Mouse (Mus musculus): ENCODE measurements around the gene Slc50a1. TPM values are rescaled to one million over a fixed set of nuclear protein-coding genes. Genes with fewer than 3 reads are reported as not detected.

Gene Slc50a1
- total and polyA plus RNA-seq, 2 experiments from 2014 or later = 33.7 to 50.7 TPM

DNA sequence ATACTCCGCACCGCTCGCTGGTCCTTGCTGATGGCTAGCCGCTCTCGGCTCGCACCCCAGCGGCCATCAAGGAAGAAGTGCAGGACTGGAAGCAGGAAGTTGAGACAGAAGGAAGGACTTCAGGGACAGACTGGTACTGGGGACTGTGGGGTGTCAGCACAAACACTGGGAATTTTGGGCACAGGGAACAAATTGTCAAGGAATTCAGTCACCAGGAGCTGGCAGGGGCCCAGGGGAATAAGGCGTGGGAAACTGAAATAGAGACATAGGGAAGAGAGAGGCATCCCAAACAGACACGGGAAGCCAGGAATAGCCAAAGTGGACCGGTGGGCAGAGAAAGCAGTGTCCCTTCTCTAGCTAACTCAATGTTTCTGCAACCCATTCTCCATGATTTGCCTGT is 33.9 kb downstream of the Slc50a1 start:
- no peak for TF ChIP-seq EP300 (IDR thresholded peaks at IDR 0.05; ENCODE audit: low read depth)
- ATAC-seq (ENCODE audit: insufficient read depth, low read depth) (no peak), DNase-seq (ENCODE audit: low spot score) (no peak)
- 78% methylated on average over 10 of the region's 10 CpGs for WGBS
- H3K36me3 ChIP-seq (replicated peaks; ENCODE audit: control insufficient read depth, insufficient read depth, low read length) = no peaks in the 10 kb centered on the region
- no peak overlapping the region for H3K27ac ChIP-seq (ENCODE audit: low read depth)
- peaks cover 12% of the 10 kb centered on the region for H3K4me1 ChIP-seq (ENCODE audit: control insufficient read depth, insufficient read depth)
- H3K4me2 ChIP-seq (ENCODE audit: low read depth, low read length) = no peak overlapping the region
- no peak overlapping the region for H3K4me3 ChIP-seq (ENCODE audit: low read depth, low read length)
- H3K9me3 ChIP-seq (replicated peaks; ENCODE audit: control insufficient read depth, low read length) = no peaks in the 10 kb centered on the region
- no peak overlapping the region for H3K9ac ChIP-seq (replicated peaks; ENCODE audit: low read depth, low read length)
- H3K27me3 ChIP-seq (ENCODE audit: control insufficient read depth, insufficient read depth, low read length) = no peaks in the 10 kb centered on the region

DNA sequence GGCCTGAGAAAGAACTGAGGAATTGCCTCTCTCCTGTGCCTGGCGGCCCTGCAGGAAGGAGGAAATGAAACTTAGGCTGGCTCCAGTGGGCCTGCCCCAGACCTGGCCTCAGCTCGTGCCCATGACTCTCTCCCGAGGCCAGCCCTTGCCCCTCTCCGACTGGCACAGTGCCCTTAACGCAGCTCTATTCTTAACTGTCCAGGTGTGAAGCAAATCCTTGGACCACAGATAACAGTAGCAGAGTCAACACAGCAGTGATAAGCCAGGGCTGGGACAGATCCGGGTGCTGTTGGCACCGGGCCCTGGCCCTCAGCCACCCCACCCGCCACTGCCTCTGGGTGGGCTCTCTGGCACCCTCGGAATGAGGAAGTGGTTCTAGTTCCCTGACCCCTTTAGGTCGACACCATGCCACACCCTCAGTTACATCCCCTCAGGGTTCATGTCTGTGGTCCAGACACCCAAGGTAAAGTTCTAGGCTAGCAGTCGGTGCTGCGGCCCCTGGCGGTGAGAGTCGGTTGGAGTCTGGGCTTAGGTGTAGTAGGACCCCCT is 36.7 kb downstream of the Slc50a1 start:
- Histone ChIP-seq H3K4me2 (ENCODE audit: low read depth, low read length) (no peak overlapping the region), H3K36me3 (replicated peaks; ENCODE audit: control insufficient read depth, insufficient read depth, low read length) (no peaks in the 10 kb centered on the region), H3K4me1 (ENCODE audit: control insufficient read depth, insufficient read depth) (peaks cover 12% of the 10 kb centered on the region), H3K9ac (replicated peaks; ENCODE audit: low read depth, low read length) (no peak overlapping the region), H3K4me3 (ENCODE audit: low read depth, low read length) (no peak overlapping the region), H3K9me3 (replicated peaks; ENCODE audit: control insufficient read depth, low read length) (no peaks in the 10 kb centered on the region), H3K27me3 (ENCODE audit: control insufficient read depth, insufficient read depth, low read length) (0 out of 2 replicates have a peak, but pooled peaks cover 5% of the 10 kb centered on the region), H3K27ac (ENCODE audit: low read depth) (peak overlapping the region; percentile 31; the same call in 1 of the 2 replicates)
- WGBS = 36% methylated on average over 14 of the region's 14 CpGs
- no peak for TF ChIP-seq CTCF (IDR thresholded peaks at IDR 0.05; ENCODE audit: low read depth)
- TF ChIP-seq EP300 (IDR thresholded peaks at IDR 0.05; ENCODE audit: low read depth) = no peak
- no peak for DNase-seq (ENCODE audit: low spot score)
- peak; percentile 65 for ATAC-seq (ENCODE audit: insufficient read depth, low read depth)

DNA sequence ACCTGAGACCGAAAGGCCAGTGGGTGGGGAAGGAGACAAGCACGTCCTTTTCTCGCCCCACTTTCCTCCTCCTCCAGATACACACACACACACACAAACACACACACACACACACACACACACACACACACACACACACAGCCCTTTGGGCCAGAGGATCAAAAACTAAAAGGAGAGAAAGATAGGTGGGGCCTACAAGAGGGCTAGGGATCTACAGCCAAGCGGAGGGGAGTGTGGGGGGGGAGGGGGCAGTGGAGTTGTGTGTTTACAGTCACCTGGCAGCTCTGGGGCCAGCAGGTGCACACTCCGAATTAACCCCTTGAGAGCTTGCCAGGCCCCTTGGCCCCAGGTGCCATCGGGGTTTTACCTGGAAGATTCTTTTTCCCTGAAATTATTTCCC is 37.8 kb downstream of the Slc50a1 start:
- Histone ChIP-seq H3K4me3 (ENCODE audit: low read depth, low read length) (no peak overlapping the region), H3K4me2 (ENCODE audit: low read depth, low read length) (no peak overlapping the region), H3K9ac (replicated peaks; ENCODE audit: low read depth, low read length) (no peak overlapping the region), H3K36me3 (replicated peaks; ENCODE audit: control insufficient read depth, insufficient read depth, low read length) (no peaks in the 10 kb centered on the region), H3K4me1 (ENCODE audit: control insufficient read depth, insufficient read depth) (peaks cover 17% of the 10 kb centered on the region), H3K27ac (ENCODE audit: low read depth) (no peak overlapping the region), H3K27me3 (ENCODE audit: control insufficient read depth, insufficient read depth, low read length) (0 out of 2 replicates have a peak, but pooled peaks cover 5% of the 10 kb centered on the region), H3K9me3 (replicated peaks; ENCODE audit: control insufficient read depth, low read length) (no peaks in the 10 kb centered on the region)
- no peak for ATAC-seq (ENCODE audit: insufficient read depth, low read depth)
- TF ChIP-seq EP300 (IDR thresholded peaks at IDR 0.05; ENCODE audit: low read depth) (no peak), CTCF (IDR thresholded peaks at IDR 0.05; ENCODE audit: low read depth) (no peak)
- WGBS = 74% methylated on average over 6 of the region's 6 CpGs
- DNase-seq (ENCODE audit: low spot score) = no peak

DNA sequence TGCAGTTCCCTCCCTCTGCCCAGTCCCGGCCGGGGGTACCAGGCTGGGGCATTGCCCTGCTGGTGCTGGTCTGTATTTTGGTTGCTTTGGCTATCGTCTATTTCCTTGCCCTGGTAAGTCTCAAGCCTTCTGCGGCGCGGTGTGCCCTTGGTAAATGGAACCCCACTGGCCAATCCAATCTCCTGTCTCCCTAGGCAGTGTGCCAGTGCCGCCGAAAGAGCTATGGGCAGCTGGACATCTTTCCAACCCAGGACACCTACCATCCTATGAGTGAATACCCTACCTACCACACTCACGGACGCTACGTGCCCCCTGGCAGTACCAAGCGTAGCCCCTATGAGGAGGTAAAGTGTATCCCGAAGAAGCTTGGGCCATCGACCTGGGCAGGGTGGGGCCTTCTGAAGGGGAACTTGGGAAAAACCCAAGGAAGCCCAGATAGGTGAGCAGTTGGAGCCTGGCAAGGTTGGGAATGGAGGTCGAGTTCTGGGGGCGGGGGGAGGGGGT is 38.5 kb downstream of the Slc50a1 start:
- Histone ChIP-seq H3K36me3 (replicated peaks; ENCODE audit: control insufficient read depth, insufficient read depth, low read length) (no peaks in the 10 kb centered on the region), H3K4me1 (ENCODE audit: control insufficient read depth, insufficient read depth) (peaks cover 21% of the 10 kb centered on the region), H3K9ac (replicated peaks; ENCODE audit: low read depth, low read length) (no peak overlapping the region), H3K4me3 (ENCODE audit: low read depth, low read length) (no peak overlapping the region), H3K27me3 (ENCODE audit: control insufficient read depth, insufficient read depth, low read length) (0 out of 2 replicates have a peak, but pooled peaks cover 9% of the 10 kb centered on the region), H3K4me2 (ENCODE audit: low read depth, low read length) (no peak overlapping the region), H3K27ac (ENCODE audit: low read depth) (no peak overlapping the region), H3K9me3 (replicated peaks; ENCODE audit: control insufficient read depth, low read length) (no peaks in the 10 kb centered on the region)
- no peak for TF ChIP-seq CTCF (IDR thresholded peaks at IDR 0.05; ENCODE audit: low read depth)
- TF ChIP-seq EP300 (IDR thresholded peaks at IDR 0.05; ENCODE audit: low read depth) = no peak
- DNase-seq (ENCODE audit: low spot score) (no peak), ATAC-seq (ENCODE audit: insufficient read depth, low read depth) (no peak)
- 68% methylated on average over 16 of the region's 16 CpGs for WGBS

DNA sequence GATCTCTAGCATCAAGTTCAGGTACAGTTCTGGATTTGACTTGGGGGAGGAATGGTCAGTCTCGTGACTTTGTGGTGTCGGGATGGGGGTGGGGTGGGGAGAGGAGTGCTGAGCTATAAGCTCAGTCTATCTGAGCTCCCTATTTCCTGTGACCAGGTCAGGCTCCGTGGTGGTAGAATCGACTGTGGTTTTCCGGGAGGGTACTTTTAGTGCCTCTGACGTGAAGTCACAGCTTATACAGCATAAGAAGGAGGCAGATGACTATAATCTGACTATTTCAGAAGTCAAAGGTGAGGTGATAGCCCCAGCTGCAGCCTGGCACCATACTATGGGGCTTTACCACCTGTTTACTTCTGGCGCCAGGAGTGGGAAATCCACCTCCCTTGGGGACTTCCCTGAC is 39.0 kb downstream of the Slc50a1 start:
- WGBS = 47% methylated on average over 7 of the region's 7 CpGs
- no peak overlapping the region for H3K4me2 ChIP-seq (ENCODE audit: low read depth, low read length)
- no peak overlapping the region for H3K4me3 ChIP-seq (ENCODE audit: low read depth, low read length)
- TF ChIP-seq CTCF (IDR thresholded peaks at IDR 0.05; ENCODE audit: low read depth) = no peak
- no peak for TF ChIP-seq EP300 (IDR thresholded peaks at IDR 0.05; ENCODE audit: low read depth)
- peaks cover 23% of the 10 kb centered on the region for H3K4me1 ChIP-seq (ENCODE audit: control insufficient read depth, insufficient read depth)
- no peaks in the 10 kb centered on the region for H3K9me3 ChIP-seq (replicated peaks; ENCODE audit: control insufficient read depth, low read length)
- DNase-seq (ENCODE audit: low spot score) = no peak
- ATAC-seq (ENCODE audit: insufficient read depth, low read depth) = no peak
- no peaks in the 10 kb centered on the region for H3K36me3 ChIP-seq (replicated peaks; ENCODE audit: control insufficient read depth, insufficient read depth, low read length)
- H3K27me3 ChIP-seq (ENCODE audit: control insufficient read depth, insufficient read depth, low read length) = peaks cover 11% of the 10 kb centered on the region; the same call in 1 of the 2 replicates
- H3K27ac ChIP-seq (ENCODE audit: low read depth) = no peak overlapping the region
- H3K9ac ChIP-seq (replicated peaks; ENCODE audit: low read depth, low read length) = no peak overlapping the region

DNA sequence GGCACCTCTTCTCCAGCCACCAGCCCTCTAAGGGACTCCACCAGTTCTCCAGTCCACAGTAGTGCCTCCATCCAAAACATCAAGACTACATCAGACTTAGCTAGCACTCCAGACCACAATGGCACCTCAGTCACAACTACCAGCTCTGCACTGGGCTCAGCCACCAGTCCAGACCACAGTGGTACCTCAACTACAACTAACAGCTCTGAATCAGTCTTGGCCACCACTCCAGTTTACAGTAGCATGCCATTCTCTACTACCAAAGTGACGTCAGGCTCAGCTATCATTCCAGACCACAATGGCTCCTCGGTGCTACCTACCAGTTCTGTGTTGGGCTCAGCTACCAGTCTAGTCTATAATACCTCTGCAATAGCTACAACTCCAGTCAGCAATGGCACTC is 39.8 kb downstream of the Slc50a1 start:
- H3K4me2 ChIP-seq (ENCODE audit: low read depth, low read length) = no peak overlapping the region
- H3K4me1 ChIP-seq (ENCODE audit: control insufficient read depth, insufficient read depth) = peaks cover 23% of the 10 kb centered on the region
- H3K9me3 ChIP-seq (replicated peaks; ENCODE audit: control insufficient read depth, low read length) = no peaks in the 10 kb centered on the region
- no peak for DNase-seq (ENCODE audit: low spot score)
- no peak for ATAC-seq (ENCODE audit: insufficient read depth, low read depth)
- H3K27ac ChIP-seq (ENCODE audit: low read depth) = no peak overlapping the region
- TF ChIP-seq CTCF (IDR thresholded peaks at IDR 0.05; ENCODE audit: low read depth) (no peak), EP300 (IDR thresholded peaks at IDR 0.05; ENCODE audit: low read depth) (no peak)
- H3K4me3 ChIP-seq (ENCODE audit: low read depth, low read length) = no peak overlapping the region
- no peaks in the 10 kb centered on the region for H3K36me3 ChIP-seq (replicated peaks; ENCODE audit: control insufficient read depth, insufficient read depth, low read length)
- H3K27me3 ChIP-seq (ENCODE audit: control insufficient read depth, insufficient read depth, low read length) = peaks cover 19% of the 10 kb centered on the region; the same call in 1 of the 2 replicates
- WGBS = 72% methylated on average over 2 of the region's 2 CpGs
- no peak overlapping the region for H3K9ac ChIP-seq (replicated peaks; ENCODE audit: low read depth, low read length)

Data from heart, postnatal 0 days (tissue).